Mouse (Mus musculus) retina, postnatal 1 day (tissue): ENCODE data around the gene Arl15.

Experiments used
- DNase-seq: peaks from one replicate; pipeline ENCODE4 v3.0.0-alpha.2; 2012

Gene Arl15

GRCm38 (mm10) chr13:113877420-113877819 lies 83.1 kb downstream of the Arl15 start:
- peak; percentile 80 for DNase-seq

- DNase-seq, result no peak
Measured at GRCm38 (mm10) chr13:113878571-113878970, 84.3 kb downstream of the Arl15 start.

- no peak for DNase-seq
Measured at GRCm38 (mm10) chr13:113879651-113880327, 85.5 kb downstream of the Arl15 start.

GRCm38 (mm10) chr13:113880564-113881171 lies 86.4 kb downstream of the Arl15 start:
- no peak for DNase-seq

GRCm38 (mm10) chr13:113882959-113883358 lies 88.7 kb downstream of the Arl15 start:
- DNase-seq, result no peak

- no peak for DNase-seq
Measured at GRCm38 (mm10) chr13:113887090-113887489, 92.8 kb downstream of the Arl15 start.

- DNase-seq, result no peak
Measured at GRCm38 (mm10) chr13:113888126-113888525, 93.8 kb downstream of the Arl15 start.

GRCm38 (mm10) chr13:113888704-113889103 lies 94.4 kb downstream of the Arl15 start:
- peak; percentile 54 for DNase-seq

GRCm38 (mm10) chr13:113889140-113890055 lies 95.1 kb downstream of the Arl15 start:
- DNase-seq, result no peak

GRCm38 (mm10) chr13:113896684-113897083 lies 102.4 kb downstream of the Arl15 start:
- DNase-seq, result no peak

- no peak for DNase-seq
Measured at GRCm38 (mm10) chr13:113897498-113897897, 103.2 kb downstream of the Arl15 start.

- no peak for DNase-seq
Measured at GRCm38 (mm10) chr13:113897951-113898350, 103.6 kb downstream of the Arl15 start.

- no peak for DNase-seq
Measured at GRCm38 (mm10) chr13:113901001-113901545, 106.8 kb downstream of the Arl15 start.

GRCm38 (mm10) chr13:113903255-113903654 lies 109.0 kb downstream of the Arl15 start:
- no peak for DNase-seq

GRCm38 (mm10) chr13:113911986-113912519 lies 117.7 kb downstream of the Arl15 start:
- no peak for DNase-seq

- peak; percentile 28 for DNase-seq
Measured at GRCm38 (mm10) chr13:113914551-113914971, 120.3 kb downstream of the Arl15 start.

- no peak for DNase-seq
Measured at GRCm38 (mm10) chr13:113915700-113916099, 121.4 kb downstream of the Arl15 start.

GRCm38 (mm10) chr13:113916761-113917160 lies 122.5 kb downstream of the Arl15 start:
- DNase-seq, result no peak

- peak; percentile 52 for DNase-seq
Measured at GRCm38 (mm10) chr13:113917376-113917775, 123.1 kb downstream of the Arl15 start.

GRCm38 (mm10) chr13:113917868-113918411 lies 123.6 kb downstream of the Arl15 start:
- peak; percentile 88 for DNase-seq

GRCm38 (mm10) chr13:113918668-113919067 lies 124.4 kb downstream of the Arl15 start:
- no peak for DNase-seq

GRCm38 (mm10) chr13:113935697-113936096 lies 141.4 kb downstream of the Arl15 start:
- no peak for DNase-seq

- no peak for DNase-seq
Measured at GRCm38 (mm10) chr13:113937231-113937630, 142.9 kb downstream of the Arl15 start.
